Mouse (Mus musculus): ENCODE measurements around the gene Entpd4b. TPM values are rescaled to one million over a fixed set of nuclear protein-coding genes. Genes with fewer than 3 reads are reported as not detected.
"Not testable (repeated sequence)": the region's sequence is repeated elsewhere in the genome, so short reads cannot be mapped to it uniquely, and the experiment has no call there.

Gene Entpd4b
- polyA plus RNA-seq, 1 experiment from 2014 or later: 16.7 TPM

GRCm38 (mm10) chr14:69544033-69544432 is 11.2 kb upstream of the Entpd4b start:
- not testable (repeated sequence) for H3K9ac ChIP-seq (ENCODE audit: low read depth, low read length); H3K4me1 ChIP-seq (ENCODE audit: control insufficient read depth, insufficient read depth, low read length); H3K27me3 ChIP-seq (ENCODE audit: control insufficient read depth, insufficient read depth, low read length); H3K36me3 ChIP-seq (ENCODE audit: control insufficient read depth, insufficient read depth, low read length); H3K4me3 ChIP-seq (ENCODE audit: low read length); ATAC-seq (ENCODE audit: low FRiP score, low TSS enrichment); H3K9me3 ChIP-seq (ENCODE audit: control insufficient read depth, low read length); H3K4me2 ChIP-seq (replicated peaks; ENCODE audit: low read depth, low read length); H3K27ac ChIP-seq (ENCODE audit: low read depth, low read length)
- no CpG with 5 or more reads among the region's 7 CpGs for WGBS

- H3K27me3 ChIP-seq (ENCODE audit: control insufficient read depth, insufficient read depth, low read length); H3K4me1 ChIP-seq (ENCODE audit: control insufficient read depth, insufficient read depth, low read length); H3K4me2 ChIP-seq (replicated peaks; ENCODE audit: low read depth, low read length); H3K4me3 ChIP-seq (ENCODE audit: low read length); ATAC-seq (ENCODE audit: low FRiP score, low TSS enrichment); H3K36me3 ChIP-seq (ENCODE audit: control insufficient read depth, insufficient read depth, low read length); H3K9ac ChIP-seq (ENCODE audit: low read depth, low read length); H3K27ac ChIP-seq (ENCODE audit: low read depth, low read length); H3K9me3 ChIP-seq (ENCODE audit: control insufficient read depth, low read length): not testable (repeated sequence)
- WGBS: no CpG with 5 or more reads among the region's 2 CpGs
Measured at GRCm38 (mm10) chr14:69545052-69545451, 10.2 kb upstream of the Entpd4b start.

GRCm38 (mm10) chr14:69547310-69547709 is 7.9 kb upstream of the Entpd4b start:
- not testable (repeated sequence) for H3K9me3 ChIP-seq (ENCODE audit: control insufficient read depth, low read length); H3K4me3 ChIP-seq (ENCODE audit: low read length); H3K4me2 ChIP-seq (replicated peaks; ENCODE audit: low read depth, low read length); H3K4me1 ChIP-seq (ENCODE audit: control insufficient read depth, insufficient read depth, low read length); H3K27me3 ChIP-seq (ENCODE audit: control insufficient read depth, insufficient read depth, low read length); H3K27ac ChIP-seq (ENCODE audit: low read depth, low read length); ATAC-seq (ENCODE audit: low FRiP score, low TSS enrichment); H3K36me3 ChIP-seq (ENCODE audit: control insufficient read depth, insufficient read depth, low read length); H3K9ac ChIP-seq (ENCODE audit: low read depth, low read length)
- no CpG with 5 or more reads among the region's 4 CpGs for WGBS

- not testable (repeated sequence) for H3K4me3 ChIP-seq (ENCODE audit: low read length); H3K4me1 ChIP-seq (ENCODE audit: control insufficient read depth, insufficient read depth, low read length); H3K27ac ChIP-seq (ENCODE audit: low read depth, low read length); H3K9me3 ChIP-seq (ENCODE audit: control insufficient read depth, low read length); H3K9ac ChIP-seq (ENCODE audit: low read depth, low read length); H3K4me2 ChIP-seq (replicated peaks; ENCODE audit: low read depth, low read length); H3K27me3 ChIP-seq (ENCODE audit: control insufficient read depth, insufficient read depth, low read length); H3K36me3 ChIP-seq (ENCODE audit: control insufficient read depth, insufficient read depth, low read length); ATAC-seq (ENCODE audit: low FRiP score, low TSS enrichment)
- WGBS: no CpG with 5 or more reads among the region's 8 CpGs
Measured at GRCm38 (mm10) chr14:69556820-69557219, 1.6 kb downstream of the Entpd4b start.

- H3K36me3 ChIP-seq (ENCODE audit: control insufficient read depth, insufficient read depth, low read length); H3K4me1 ChIP-seq (ENCODE audit: control insufficient read depth, insufficient read depth, low read length); H3K9me3 ChIP-seq (ENCODE audit: control insufficient read depth, low read length); H3K27me3 ChIP-seq (ENCODE audit: control insufficient read depth, insufficient read depth, low read length); H3K4me2 ChIP-seq (replicated peaks; ENCODE audit: low read depth, low read length); H3K4me3 ChIP-seq (ENCODE audit: low read length); H3K27ac ChIP-seq (ENCODE audit: low read depth, low read length); H3K9ac ChIP-seq (ENCODE audit: low read depth, low read length); ATAC-seq (ENCODE audit: low FRiP score, low TSS enrichment): not testable (repeated sequence)
- WGBS: no CpG with 5 or more reads among the region's 14 CpGs
Measured at GRCm38 (mm10) chr14:69557550-69557949, 2.3 kb downstream of the Entpd4b start.

Other genes starting within 250 kb of the Entpd4b start
- not detected in 2 replicates for gene Gm16867, start 52.1 kb upstream of the Entpd4b start, polyA plus RNA-seq (2014; fragmentation: Nextera tagmentation; extraction: Ambion mirVana)
- gene Gm27179, start 42.9 kb upstream of the Entpd4b start, polyA plus RNA-seq (2014; fragmentation: Nextera tagmentation; extraction: Ambion mirVana): not detected in 2 replicates